Mouse (Mus musculus) layer of hippocampus, adult 9-10 months (tissue): ENCODE results near the gene Zfp867.
A peak's percentile ranks its signal among the peaks of the same experiment; 100 is the strongest.

Experiments used
- DNase-seq: peaks from one replicate; pipeline ENCODE4 v3.0.0; 2022; ENCODE audit warnings: low spot score

Gene Zfp867

DNA sequence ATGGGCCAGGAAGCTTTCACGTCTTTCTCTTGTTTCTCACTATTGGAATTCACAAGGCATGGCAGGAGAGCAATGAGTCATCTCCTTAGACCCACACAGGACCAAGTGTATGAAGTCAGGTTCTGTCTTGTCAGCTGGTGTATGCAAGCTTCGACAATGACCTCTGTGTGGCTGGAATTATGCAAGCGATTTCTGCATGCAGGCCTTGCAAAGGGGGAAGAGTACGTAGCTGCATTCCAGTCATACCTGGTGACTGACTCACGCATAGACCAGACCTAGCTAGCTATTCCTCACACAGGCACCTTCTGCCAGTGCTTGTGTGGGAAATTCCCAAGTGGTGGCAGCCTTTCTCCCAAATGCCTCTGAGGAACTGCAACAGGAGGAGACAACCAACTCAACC lies 13.3 kb downstream of the Zfp867 start:
- DNase-seq, result no peak

DNA sequence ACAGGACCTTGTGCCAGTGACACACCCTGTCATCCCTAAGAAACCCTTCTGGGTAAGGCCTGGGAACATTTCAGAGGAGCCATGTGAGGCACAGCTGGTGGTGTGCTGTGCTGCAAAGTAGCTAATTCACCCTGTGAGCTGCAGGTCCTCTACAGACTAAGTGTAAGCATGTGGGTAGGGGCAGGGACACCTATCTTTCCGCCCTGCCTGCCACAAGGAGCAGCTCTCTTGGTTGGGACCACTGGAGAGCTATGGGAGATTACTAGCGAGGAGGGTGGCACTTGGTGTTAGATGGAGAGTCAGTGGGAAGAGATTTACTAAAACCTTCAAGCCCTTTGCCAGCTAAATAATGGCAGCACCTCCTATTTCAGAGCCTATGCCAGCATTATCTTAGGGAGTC lies 15.4 kb downstream of the Zfp867 start:
- DNase-seq, result no peak

DNA sequence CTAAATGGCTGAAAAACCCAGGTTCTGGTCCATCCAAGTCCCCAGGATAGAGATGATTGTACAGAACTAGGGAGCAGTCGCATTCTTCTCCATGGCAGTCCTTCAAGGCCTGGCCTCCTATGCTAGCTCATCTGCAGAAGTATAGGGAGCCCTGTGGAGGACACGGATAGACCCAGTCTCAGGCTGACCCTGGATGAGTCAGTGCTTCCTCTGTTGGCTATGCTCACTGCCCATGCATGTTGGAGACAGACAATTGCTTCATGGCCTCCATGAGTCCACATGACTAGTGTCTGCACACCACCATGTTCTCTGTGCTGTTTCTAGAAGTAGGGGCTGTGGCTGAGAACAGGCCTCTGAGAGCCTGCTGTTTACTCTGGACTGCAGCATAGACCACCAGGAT lies 15.9 kb downstream of the Zfp867 start:
- DNase-seq, result no peak

DNA sequence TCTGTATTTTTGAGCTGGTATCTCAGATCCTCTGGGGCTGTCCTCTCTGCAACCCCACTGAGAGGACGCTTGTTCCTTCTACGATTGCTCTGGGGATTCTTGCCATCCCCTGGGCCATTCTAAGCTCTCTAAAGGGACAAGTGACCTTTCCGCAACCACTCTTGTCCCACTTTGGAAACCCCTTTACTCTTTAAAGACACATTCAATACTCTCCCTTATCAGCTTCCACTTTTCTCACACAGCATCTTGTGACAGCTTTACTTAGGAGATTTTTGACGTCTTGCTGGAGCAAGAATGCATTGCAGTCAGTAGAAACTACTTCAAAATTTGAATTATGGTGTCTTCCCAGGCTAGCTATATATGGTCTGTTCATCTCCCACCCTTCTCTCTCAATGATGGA lies 21.2 kb downstream of the Zfp867 start, which contains the start of gene Snap47:
Gene Snap47, minus strand, starts transcription at position 101 of the 400 bp plus-strand sequence.
- DNase-seq, result no peak

DNA sequence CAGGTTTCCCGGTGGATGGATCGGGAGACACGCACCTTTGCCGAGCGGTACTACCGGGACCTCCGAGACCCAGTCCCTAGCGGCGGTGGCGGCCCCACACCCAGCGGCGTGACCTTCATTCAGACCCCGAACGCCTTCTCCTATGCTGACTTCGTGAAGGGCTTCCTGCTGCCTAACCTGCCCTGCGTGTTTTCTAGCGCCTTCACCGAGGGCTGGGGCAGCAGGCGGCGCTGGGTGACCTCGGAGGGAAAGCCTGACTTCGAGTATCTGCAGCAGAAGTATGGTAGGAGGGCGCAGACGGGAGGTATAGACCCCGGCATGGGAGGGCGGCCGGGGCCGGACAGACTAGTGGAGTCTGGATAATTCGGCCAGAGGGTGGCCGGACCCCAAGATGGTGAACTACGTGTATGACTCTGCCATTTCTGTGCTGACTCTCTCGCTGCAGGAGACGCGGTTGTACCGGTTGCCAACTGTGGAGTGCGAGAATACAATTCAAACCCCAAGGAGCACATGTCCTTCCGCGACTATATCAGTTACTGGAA lies 22.0 kb downstream of the Zfp867 start:
- no peak for DNase-seq

DNA sequence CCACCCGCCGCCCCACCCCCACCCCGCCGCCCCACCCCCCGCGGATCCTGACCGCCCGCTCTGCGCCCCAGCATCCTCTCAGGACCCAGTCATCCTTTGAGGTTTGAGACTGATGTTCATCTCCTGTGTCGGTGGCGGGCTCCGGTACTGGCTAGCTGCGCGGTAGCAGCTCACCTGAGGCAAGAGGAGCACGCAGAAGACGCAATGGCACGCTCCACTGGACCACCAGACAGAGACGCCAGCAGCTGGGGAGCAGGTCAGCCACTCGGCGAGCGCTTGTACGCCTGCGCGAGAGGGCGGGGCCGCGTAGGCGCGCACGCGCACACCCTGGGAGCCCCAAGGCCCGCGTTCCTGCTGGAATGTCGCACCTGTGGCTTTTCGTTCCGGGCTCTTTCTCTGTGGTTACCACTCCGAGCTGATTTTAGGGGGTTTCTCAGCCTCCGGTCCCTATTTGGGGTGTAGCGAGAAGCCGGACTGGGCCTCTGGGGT lies 22.5 kb downstream of the Zfp867 start, which contains the start of gene Jmjd4:
Gene Jmjd4, plus strand, starts transcription at position 305 of the 489 bp plus-strand sequence.
- DNase-seq, result peak; percentile 66

DNA sequence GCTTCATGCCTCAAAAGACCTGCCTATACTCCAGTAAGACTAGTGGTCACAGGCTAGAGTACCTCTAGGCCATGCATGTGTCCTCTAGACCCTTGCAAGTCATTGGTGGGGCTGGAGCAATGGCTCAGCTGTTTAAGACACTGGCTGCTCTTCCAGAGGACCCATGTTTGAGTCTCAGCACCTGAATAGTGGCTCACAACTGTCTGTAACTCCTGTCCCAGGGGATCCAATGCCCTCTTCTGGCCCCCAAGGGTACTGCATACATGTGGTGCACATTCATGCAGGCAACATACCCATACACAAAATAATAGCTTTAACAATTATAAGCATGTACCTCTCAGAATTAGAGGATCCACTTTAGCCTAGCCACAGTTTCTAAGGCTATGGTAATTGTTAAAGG lies 29.2 kb downstream of the Zfp867 start:
- no peak for DNase-seq

DNA sequence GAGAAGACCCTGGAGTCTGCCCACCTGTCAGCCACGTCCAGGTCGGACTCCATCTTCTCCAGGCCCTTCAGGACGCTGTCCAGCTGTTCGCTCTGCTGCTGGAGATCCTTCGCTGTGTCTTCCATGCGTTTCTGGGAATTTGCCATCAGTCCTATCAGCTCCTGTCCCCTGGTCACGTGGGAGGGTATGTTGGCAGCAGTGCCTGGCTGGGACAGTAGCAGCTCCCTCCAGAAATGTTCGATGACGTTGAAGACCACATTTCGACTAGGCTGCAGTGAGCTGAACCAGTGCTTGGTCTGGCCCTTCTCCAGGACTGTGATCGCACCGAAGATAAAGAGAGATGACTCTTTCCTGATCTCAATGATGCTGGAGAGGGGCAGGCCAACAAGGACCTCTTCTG lies 34.3 kb downstream of the Zfp867 start:
- DNase-seq, result no peak

DNA sequence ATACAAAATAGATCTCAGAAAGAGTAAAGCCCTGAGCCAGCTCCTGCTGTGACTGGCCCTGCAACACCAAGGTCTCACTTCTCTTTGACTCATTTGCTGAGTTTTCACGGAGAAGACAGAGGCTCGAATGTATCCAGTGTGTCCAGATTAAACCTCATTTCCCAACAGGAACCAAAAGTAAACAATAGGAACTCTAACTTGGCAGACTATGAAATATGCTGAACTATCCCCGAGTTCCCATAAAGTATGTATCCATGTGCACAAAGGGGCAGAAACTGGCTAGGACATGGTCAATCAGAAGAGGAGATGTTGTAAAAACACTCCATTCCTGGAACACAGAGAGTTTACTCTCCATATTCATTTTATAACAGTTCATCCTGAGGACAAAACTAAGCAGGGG lies 40.0 kb downstream of the Zfp867 start:
- no peak for DNase-seq

DNA sequence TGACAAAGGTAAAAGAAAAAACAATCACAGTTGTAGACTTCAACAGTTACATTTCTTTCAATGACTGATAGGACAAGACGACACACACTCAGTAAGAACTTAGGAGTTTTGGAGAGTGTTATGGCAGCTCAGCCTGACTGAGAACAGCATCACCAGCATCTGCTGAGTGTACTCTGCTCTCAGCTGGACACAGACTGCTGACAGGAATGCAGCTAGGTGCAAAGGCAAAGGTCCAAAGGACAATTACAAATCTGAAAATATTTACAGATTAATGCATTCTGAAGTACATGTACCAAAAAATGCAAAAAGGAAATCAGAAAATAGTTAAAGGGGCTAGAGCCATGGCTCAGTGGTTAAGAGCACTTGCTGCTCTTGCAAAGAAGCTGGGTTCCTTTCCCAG lies 42.3 kb downstream of the Zfp867 start:
- DNase-seq, result no peak

DNA sequence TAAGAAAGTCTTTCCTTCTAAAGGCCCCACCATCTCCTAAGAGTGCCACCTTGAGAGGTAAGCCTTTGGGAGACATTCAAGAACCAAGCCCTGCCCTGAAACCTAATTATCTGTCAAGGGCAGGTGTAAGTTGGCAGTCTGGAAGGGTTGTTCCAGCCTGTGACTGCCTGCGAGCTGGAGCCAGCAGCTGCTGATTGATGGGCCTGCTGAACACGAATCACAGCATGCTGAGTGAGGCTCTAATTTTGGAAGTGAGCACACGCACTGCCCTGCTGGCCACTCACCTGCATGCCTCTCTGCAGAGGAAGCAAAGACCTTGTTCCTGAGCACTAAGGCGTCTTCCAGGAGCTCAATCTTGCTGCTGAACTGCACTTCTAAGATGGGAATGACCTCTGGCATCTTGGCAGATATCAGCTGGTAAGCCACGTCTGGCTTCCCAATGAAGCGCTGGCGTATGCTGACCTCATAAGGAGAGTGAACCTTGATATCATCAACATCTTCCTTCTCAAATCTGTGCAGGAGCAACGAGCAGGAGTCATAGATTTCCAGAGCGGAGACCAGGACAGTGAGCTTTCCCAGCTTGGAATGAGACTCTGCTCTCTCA lies 44.1 kb downstream of the Zfp867 start:
- no peak for DNase-seq

DNA sequence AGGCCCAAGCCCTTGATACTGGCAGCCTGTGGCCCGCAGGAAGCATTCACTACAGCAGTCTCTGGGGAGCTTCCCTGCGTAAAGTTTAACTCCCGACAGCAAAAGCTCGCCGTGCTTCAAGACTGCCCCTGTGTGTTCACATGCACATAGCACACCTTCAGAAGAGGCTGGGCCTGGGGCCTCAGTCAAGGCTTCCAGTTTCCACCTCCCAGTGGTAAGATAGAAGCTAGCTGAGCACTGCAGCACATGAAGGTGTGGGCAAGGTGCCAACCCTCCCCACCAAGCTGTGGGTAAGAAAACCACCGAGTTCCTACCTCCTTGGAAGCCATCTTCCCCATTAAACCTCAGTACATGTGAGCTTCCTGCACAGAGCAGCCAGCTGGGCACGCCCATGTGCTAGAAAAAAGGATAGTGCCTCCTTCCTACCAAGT lies 46.6 kb downstream of the Zfp867 start:
- no peak for DNase-seq

DNA sequence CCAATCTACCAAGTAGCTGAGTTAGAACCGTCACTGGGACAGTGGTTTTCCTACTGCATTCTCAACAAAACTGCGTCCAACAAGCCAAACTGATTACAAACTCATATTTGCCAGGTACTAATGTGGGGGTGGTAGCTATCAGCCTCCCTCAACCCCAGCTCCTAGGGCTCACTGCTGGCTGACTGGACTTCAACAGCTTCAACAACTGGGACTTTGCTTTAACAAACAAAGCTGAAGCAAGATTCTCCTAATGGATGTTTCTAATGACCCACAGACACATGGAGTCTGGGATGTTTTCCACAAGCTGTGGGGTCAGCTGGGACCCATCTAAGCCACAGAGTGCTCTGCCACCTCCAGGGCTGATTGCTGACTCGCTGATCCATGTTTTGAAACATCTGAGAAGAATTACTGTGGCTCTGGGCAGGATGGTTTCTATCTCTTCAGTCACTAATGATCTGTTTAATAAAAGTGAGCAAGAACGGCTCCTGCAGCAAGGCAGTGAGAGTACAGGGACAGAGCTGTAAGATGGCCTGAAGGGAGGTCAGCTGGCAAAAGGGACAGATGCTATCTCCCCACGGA lies 49.2 kb downstream of the Zfp867 start:
- no peak for DNase-seq

DNA sequence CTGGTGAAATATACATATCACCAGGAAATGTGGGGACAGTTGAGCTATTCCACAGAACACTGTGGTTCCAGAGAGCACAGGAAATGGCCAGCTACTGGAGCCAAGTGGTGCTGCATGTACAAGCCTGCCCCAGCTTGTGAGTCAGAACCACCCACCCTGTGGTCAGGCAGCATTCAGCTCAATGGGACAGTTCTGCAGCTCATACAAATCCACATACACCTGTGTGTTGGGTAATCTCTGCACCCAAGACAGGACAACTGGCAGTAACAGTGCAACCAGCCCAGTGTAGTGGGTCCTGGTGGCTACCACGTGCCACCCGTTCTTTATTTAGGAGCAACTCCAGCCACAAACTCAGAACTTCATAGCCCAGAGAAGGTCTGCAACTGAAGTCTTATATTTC lies 50.3 kb downstream of the Zfp867 start:
- no peak for DNase-seq

DNA sequence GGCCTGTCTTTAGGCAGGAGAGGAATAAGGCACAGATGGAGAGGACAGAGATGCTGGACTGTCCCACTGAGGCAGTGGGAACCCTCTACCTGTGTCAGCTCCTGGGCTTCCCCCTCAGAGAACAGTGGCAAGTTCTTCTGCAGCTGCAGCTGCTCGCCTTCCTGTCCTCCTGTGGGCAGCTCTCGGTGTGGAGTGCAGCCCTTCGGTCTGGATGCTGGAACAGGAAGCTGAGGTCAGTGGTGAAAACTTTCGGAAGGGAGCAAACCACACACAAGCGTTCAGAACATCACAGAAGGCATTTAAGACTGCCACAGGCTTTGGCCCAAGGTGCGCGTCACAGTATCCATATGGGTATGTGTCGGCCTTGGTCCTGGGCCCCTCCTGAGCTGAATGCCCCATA lies 50.8 kb downstream of the Zfp867 start:
- no peak for DNase-seq

DNA sequence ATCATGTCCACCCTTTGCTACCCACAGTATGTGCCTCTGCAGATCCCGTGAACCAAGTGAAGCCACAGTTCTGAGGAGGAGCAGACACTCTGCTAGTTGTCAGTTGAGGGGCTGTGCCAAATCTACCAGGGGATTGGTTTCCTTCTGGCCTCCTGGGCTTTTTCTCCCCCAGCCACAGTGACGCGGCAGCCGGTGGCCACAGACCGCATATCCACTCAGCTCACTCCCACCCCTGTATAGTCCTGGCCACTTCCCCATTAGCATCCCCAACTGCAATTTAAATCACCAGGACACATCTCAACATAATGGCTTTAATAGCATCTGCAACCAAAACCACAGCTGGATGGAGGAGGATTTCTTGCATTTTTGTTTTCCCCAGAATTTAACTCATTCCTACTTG lies 53.6 kb downstream of the Zfp867 start:
- no peak for DNase-seq

DNA sequence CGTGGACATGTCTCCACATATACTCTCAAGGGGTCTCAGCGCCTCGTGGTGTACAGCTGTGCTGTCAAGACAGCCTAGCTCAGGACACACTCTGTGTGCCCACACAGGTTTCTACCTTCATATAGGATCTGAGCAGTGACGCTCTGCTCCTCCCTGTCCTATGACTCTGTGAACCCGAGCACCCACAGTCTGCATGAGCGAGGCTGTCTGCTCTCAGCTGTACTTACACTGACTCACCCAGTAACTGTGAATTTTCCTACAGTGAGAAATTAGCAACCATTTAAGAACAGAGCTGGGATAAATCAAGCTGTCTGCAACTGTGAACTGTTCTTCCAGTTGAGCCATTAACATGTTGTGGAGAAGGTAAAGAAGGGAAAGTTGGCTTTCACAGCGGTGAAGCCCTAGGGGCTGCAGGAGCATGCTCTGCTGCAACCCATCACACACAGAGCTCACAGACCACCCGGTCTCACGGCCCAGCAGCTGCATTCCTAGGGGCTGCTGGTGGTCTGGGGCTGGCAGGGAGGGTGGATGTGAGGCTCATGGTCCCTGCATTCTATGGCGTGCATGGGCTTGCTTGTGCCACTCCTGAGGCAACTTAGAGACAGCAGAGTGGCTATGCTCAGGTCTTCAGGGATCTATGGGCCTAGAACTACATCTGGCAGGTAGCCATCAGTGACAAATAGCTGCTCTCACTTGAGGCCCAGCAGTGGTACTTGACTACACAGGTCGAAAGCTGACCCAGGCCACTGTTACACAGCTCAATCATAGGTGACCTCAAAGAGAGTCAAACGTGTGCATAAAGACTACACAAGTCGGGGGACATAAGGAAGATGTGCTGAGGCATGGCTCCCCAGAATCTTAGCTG lies 59.0 kb downstream of the Zfp867 start:
- DNase-seq, result no peak

DNA sequence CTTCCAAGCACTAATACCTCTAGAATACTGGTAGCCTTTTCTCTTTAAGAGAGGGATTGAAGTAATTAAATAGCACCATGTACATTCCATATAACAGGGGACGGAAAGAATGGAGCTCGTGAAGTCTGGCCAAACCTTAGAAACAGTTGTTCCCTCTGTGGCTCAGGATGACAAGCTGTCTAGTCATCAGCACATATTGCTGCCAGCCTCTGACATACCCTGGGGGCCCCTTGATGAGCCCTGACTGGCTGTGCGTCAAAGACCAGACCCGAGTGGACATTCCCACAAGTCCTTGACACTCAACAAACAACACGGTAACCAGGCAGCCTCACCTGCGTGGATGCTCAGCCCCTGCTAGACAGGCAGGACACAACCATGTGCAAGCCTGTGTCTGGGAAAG lies 60.2 kb downstream of the Zfp867 start:
- no peak for DNase-seq
